Mouse (Mus musculus): ENCODE measurements at regions not wholly inside any gene's neighbourhood (a gene's known extent, or its start where the extent isn't known, plus 50 kb on each side); places are given as distances from the start of the nearest gene placed in this dataset.

DNA sequence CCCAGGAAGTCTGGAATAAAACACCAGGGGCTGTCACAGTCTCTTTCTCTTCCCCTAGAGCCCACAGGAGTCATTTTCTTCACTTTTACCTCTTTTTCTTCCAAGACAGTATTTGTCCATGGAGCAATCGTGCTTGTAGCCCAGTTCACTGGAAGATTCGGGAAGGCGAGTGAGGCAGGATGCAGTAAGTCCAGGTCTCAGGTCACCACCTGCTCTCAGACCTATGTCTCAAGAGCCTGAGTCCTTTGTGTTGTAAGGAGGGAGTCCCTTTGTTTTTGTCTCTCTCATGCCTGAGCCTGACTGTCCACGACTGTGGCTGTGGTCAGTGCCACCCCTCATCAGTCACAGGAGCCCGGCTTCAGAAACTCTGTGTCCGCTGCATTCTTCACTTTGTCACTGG lies 140.9 kb downstream of the Sh3bp4 start:
- TF ChIP-seq CTCF (IDR thresholded peaks at IDR 0.05), result no peak
- no peak for TF ChIP-seq EP300 (IDR thresholded peaks at IDR 0.05)

All from lung, postnatal 0 days (tissue).